ENCODE assay signal across 8 mouse cellular contexts in genomic region chr5:20880386-20880785, GRCm38 (mm10). TPM values are rescaled to one million over a fixed set of nuclear protein-coding genes. Genes with fewer than 3 reads are reported as not detected.
DNase-seq lines count a peak whose midpoint lies in the region; ATAC-seq and TF ChIP-seq lines count a peak whose summit lies in the region.

No protein-coding gene starts in this region.

- H3K9me3 ChIP-seq in kidney, embryonic 14.5 days (ENCODE audit: control insufficient read depth, low read length) = no peaks in the 10 kb centered on the region
- no peaks in the 10 kb centered on the region for H3K9me3 ChIP-seq in embryonic facial prominence, embryonic 10.5 days
- no peaks in the 10 kb centered on the region for H3K9me3 ChIP-seq in hindbrain, postnatal 0 days (ENCODE audit: low read length)
- no peaks in the 10 kb centered on the region for H3K9me3 ChIP-seq in midbrain, embryonic 15.5 days

- DNase-seq in kidney, postnatal 25 days = no peak
- DNase-seq in embryonic facial prominence, embryonic 10.5 days (ENCODE audit: low spot score) = no peak
- DNase-seq in hindbrain, postnatal 0 days (ENCODE audit: low spot score) = no peak
- DNase-seq in spleen, postnatal 10 days (ENCODE audit: low spot score in 2 of 2) = no peak
- no peak for DNase-seq in thymus, postnatal 36 days

- H3K27me3 ChIP-seq in kidney, embryonic 14.5 days (ENCODE audit: control insufficient read depth, insufficient read depth, low read length) = no peaks in the 10 kb centered on the region
- H3K27me3 ChIP-seq in embryonic facial prominence, embryonic 10.5 days (replicated peaks; ENCODE audit: low read depth, poor library complexity, severe bottlenecking) = no peaks in the 10 kb centered on the region
- H3K27me3 ChIP-seq in hindbrain, postnatal 0 days (ENCODE audit: insufficient read depth, low read length) = no peaks in the 10 kb centered on the region
- no peaks in the 10 kb centered on the region for H3K27me3 ChIP-seq in midbrain, embryonic 15.5 days (replicated peaks)

- peak overlapping the region; percentile 60 for H3K4me2 ChIP-seq in kidney, embryonic 14.5 days (replicated peaks; ENCODE audit: low read depth, low read length)
- H3K4me2 ChIP-seq in hindbrain, postnatal 0 days (ENCODE audit: low read depth, low read length) = peak overlapping the region; percentile 63
- peak overlapping the region; percentile 49 for H3K4me2 ChIP-seq in midbrain, embryonic 15.5 days

- H3K27ac ChIP-seq in kidney, embryonic 14.5 days (ENCODE audit: low read depth, low read length) = no peak overlapping the region
- H3K27ac ChIP-seq in embryonic facial prominence, embryonic 10.5 days (replicated peaks) = no peak overlapping the region
- no peak overlapping the region for H3K27ac ChIP-seq in hindbrain, postnatal 0 days
- no peak overlapping the region for H3K27ac ChIP-seq in midbrain, embryonic 15.5 days

- TF ChIP-seq CTCF in hindbrain, postnatal 0 days (IDR thresholded peaks at IDR 0.05; ENCODE audit: low read depth) = no peak

- no peaks in the 10 kb centered on the region for H3K36me3 ChIP-seq in kidney, embryonic 14.5 days (ENCODE audit: control insufficient read depth, insufficient read depth, low read length)
- H3K36me3 ChIP-seq in embryonic facial prominence, embryonic 10.5 days (replicated peaks) = peaks cover 5% of the 10 kb centered on the region
- no peaks in the 10 kb centered on the region for H3K36me3 ChIP-seq in hindbrain, postnatal 0 days (ENCODE audit: insufficient read depth, low read length)
- no peaks in the 10 kb centered on the region for H3K36me3 ChIP-seq in midbrain, embryonic 15.5 days (replicated peaks)

- no peak for ATAC-seq in kidney, embryonic 14.5 days (ENCODE audit: low FRiP score, low TSS enrichment)
- ATAC-seq in hindbrain, postnatal 0 days = no peak
- no peak for ATAC-seq in midbrain, embryonic 15.5 days (replicated peaks)
- ATAC-seq in activated CD4-positive, CD25-positive, alpha-beta regulatory T cell, adult 4 months = no peak

- WGBS in kidney, embryonic 14.5 days = 69% methylated on average over 2 of the region's 2 CpGs
- 74% methylated on average over 2 of the region's 2 CpGs for WGBS in embryonic facial prominence, embryonic 10.5 days
- WGBS in hindbrain, postnatal 0 days = 80% methylated on average over 2 of the region's 2 CpGs
- WGBS in midbrain, embryonic 15.5 days = 81% methylated on average over 2 of the region's 2 CpGs

- H3K9ac ChIP-seq in kidney, embryonic 14.5 days (ENCODE audit: low read depth, low read length) = peak overlapping the region; percentile 34; the same call in 1 of the 2 replicates
- H3K9ac ChIP-seq in hindbrain, postnatal 0 days (replicated peaks; ENCODE audit: low read length) = no peak overlapping the region
- H3K9ac ChIP-seq in midbrain, embryonic 15.5 days = peak overlapping the region; percentile 22; the same call in 1 of the 2 replicates

- H3K4me1 ChIP-seq in kidney, embryonic 14.5 days (ENCODE audit: control insufficient read depth, insufficient read depth, low read length) = peaks cover 8% of the 10 kb centered on the region
- peaks cover 18% of the 10 kb centered on the region for H3K4me1 ChIP-seq in embryonic facial prominence, embryonic 10.5 days
- H3K4me1 ChIP-seq in hindbrain, postnatal 0 days (ENCODE audit: insufficient read depth, low read length) = peaks cover 10% of the 10 kb centered on the region
- H3K4me1 ChIP-seq in midbrain, embryonic 15.5 days = peaks cover 20% of the 10 kb centered on the region

- peak overlapping the region; percentile 85 for H3K4me3 ChIP-seq in kidney, embryonic 14.5 days (ENCODE audit: low read length)
- H3K4me3 ChIP-seq in embryonic facial prominence, embryonic 10.5 days = peak overlapping the region; percentile 89
- H3K4me3 ChIP-seq in hindbrain, postnatal 0 days (ENCODE audit: low read length) = peak overlapping the region; percentile 83
- H3K4me3 ChIP-seq in midbrain, embryonic 15.5 days = peak overlapping the region; percentile 95

RNA-seq across cellular contexts. Expression of gene Phtf2, which starts 1.5 kb away (rescaled TPM):
- 8.2 and 18.9 TPM in 2 replicates for polyA plus RNA-seq in kidney, embryonic 14.5 days (2014; fragmentation: Nextera tagmentation; extraction: Ambion mirVana)
- 20.2 and 21.4 TPM in 2 replicates for polyA plus RNA-seq in embryonic facial prominence, embryonic 10.5 days (2016; fragmentation: Nextera tagmentation; extraction: Ambion mirVana)
- total RNA-seq in hindbrain, postnatal 0 days (2014; rRNA removed) = 17.4 and 18.8 TPM in 2 replicates
- polyA plus RNA-seq in hindbrain, postnatal 0 days (2015; fragmentation: Nextera tagmentation; extraction: Ambion mirVana) = 18.9 and 20.7 TPM in 2 replicates
- polyA plus RNA-seq in midbrain, embryonic 15.5 days (2015; fragmentation: Nextera tagmentation; extraction: Ambion mirVana) = 26.5 and 27.0 TPM in 2 replicates
- 10 to 100 TPM; 41.5 to 45.4 TPM for polyA plus RNA-seq in activated CD4-positive, CD25-positive, alpha-beta regulatory T cell, adult 4 months (2017; shearing (Covaris generic))

RNA-seq across cellular contexts. Expression of gene Tmem60, which starts 1.6 kb away (rescaled TPM):
- 48.0 and 65.9 TPM in 2 replicates for polyA plus RNA-seq in kidney, embryonic 14.5 days (2014; fragmentation: Nextera tagmentation; extraction: Ambion mirVana)
- polyA plus RNA-seq in embryonic facial prominence, embryonic 10.5 days (2016; fragmentation: Nextera tagmentation; extraction: Ambion mirVana) = 49.5 and 51.2 TPM in 2 replicates
- total RNA-seq in hindbrain, postnatal 0 days (2014; rRNA removed) = 14.0 and 19.4 TPM in 2 replicates
- 76.1 and 76.8 TPM in 2 replicates for polyA plus RNA-seq in hindbrain, postnatal 0 days (2015; fragmentation: Nextera tagmentation; extraction: Ambion mirVana)
- polyA plus RNA-seq in midbrain, embryonic 15.5 days (2015; fragmentation: Nextera tagmentation; extraction: Ambion mirVana) = 59.6 and 60.8 TPM in 2 replicates
- 10 to 100 TPM; 50.2 to 53.9 TPM for polyA plus RNA-seq in activated CD4-positive, CD25-positive, alpha-beta regulatory T cell, adult 4 months (2017; shearing (Covaris generic))
